Mouse (Mus musculus) kidney, postnatal 25 days (tissue): ENCODE measurements around the gene Gbx1.

Source experiments
- DNase-seq, 2 experiments: peaks; one replicate each; pipeline ENCODE4 v3.0.0; 2021; ENCODE audit warnings: mixed read lengths in 2 of 2

The Gbx1 gene

GRCm38 (mm10) chr5:24524522-24524921, 2.5 kb downstream of the Gbx1 start:
- no peak for DNase-seq

- DNase-seq, result no peak
These were observed 3.2 kb downstream of the Gbx1 start for GRCm38 (mm10) chr5:24523806-24524205.

GRCm38 (mm10) chr5:24521366-24521765, 5.6 kb downstream of the Gbx1 start:
- no peak for DNase-seq

- DNase-seq, result peak; percentile 45 to 78
These were observed 14.7 kb downstream of the Gbx1 start for GRCm38 (mm10) chr5:24512271-24512670.

GRCm38 (mm10) chr5:24510635-24511034, 16.4 kb downstream of the Gbx1 start:
- DNase-seq, result peak; percentile 56 to 71

- DNase-seq, result no peak
These were observed 18.6 kb downstream of the Gbx1 start for GRCm38 (mm10) chr5:24508406-24508805.

- no peak for DNase-seq
These were observed 21.5 kb downstream of the Gbx1 start for GRCm38 (mm10) chr5:24505513-24505912.

GRCm38 (mm10) chr5:24502786-24503185, 24.2 kb downstream of the Gbx1 start:
- DNase-seq, result peak; percentile 56 to 71

- peak in 1 of 2 experiments; percentile 40 for DNase-seq
These were observed 26.2 kb downstream of the Gbx1 start for GRCm38 (mm10) chr5:24500851-24501250.

GRCm38 (mm10) chr5:24499113-24499512, 27.9 kb downstream of the Gbx1 start:
- DNase-seq, result no peak

GRCm38 (mm10) chr5:24497526-24497925, 29.5 kb downstream of the Gbx1 start:
- DNase-seq, result no peak

GRCm38 (mm10) chr5:24496756-24497155, 30.2 kb downstream of the Gbx1 start:
- no peak for DNase-seq

GRCm38 (mm10) chr5:24495019-24495418, 32.0 kb downstream of the Gbx1 start:
- DNase-seq, result no peak

GRCm38 (mm10) chr5:24492546-24493285, 34.3 kb downstream of the Gbx1 start:
- DNase-seq, result no peak

GRCm38 (mm10) chr5:24490413-24490920, 36.5 kb downstream of the Gbx1 start:
- DNase-seq, result no peak

- DNase-seq, result no peak
These were observed 40.3 kb downstream of the Gbx1 start for GRCm38 (mm10) chr5:24486738-24487137.

- DNase-seq, result peak; percentile 90 to 93
These were observed 40.9 kb downstream of the Gbx1 start for GRCm38 (mm10) chr5:24486097-24486496.

- DNase-seq, result peak; percentile 40 to 66
These were observed 42.0 kb downstream of the Gbx1 start for GRCm38 (mm10) chr5:24484963-24485362.

GRCm38 (mm10) chr5:24483326-24483725, 43.7 kb downstream of the Gbx1 start:
- DNase-seq, result peak; percentile 75 to 86

- peak; percentile 83 to 93 for DNase-seq
These were observed 44.5 kb downstream of the Gbx1 start for GRCm38 (mm10) chr5:24482247-24483079.

GRCm38 (mm10) chr5:24481647-24482046, 45.4 kb downstream of the Gbx1 start:
- DNase-seq, result peak; percentile 87 to 89

- DNase-seq, result no peak
These were observed 49.1 kb downstream of the Gbx1 start for GRCm38 (mm10) chr5:24477909-24478308.

- DNase-seq, result peak; percentile 56 to 84
These were observed 51.3 kb downstream of the Gbx1 start for GRCm38 (mm10) chr5:24475476-24476241.
